Mouse (Mus musculus) kidney, adult 8-10 months (tissue): ENCODE measurements around the gene Ovch2.

ENCODE experiments used
- DNase-seq, 2 experiments: peaks; one replicate each; pipeline ENCODE4 v3.0.0; 2022

Ovch2 gene

DNA sequence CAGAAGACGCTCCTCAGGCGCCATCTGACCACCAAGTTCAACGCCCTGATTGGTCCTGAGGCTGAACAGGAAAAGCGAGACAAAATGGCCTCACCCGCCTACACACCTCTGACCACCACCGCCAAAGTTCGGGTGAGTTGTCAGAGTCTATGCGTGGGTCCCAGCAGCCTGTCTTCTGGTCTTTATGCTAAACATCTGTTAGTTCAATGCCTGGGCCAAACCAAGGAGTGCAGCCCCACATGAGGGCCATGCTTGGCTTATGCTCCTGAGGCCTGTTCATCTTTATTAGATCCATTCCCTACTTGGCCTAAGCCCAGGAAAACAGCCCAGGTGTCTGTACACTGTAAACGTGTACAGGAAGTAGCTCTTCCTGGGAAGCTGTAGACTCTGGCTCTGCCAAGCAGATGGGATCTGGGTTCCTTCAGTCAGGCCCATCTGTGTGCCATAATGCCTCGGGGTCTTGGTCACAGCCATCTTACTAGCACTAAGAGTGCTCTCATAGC is 58.0 kb downstream of the Ovch2 start:
- no peak for DNase-seq

DNA sequence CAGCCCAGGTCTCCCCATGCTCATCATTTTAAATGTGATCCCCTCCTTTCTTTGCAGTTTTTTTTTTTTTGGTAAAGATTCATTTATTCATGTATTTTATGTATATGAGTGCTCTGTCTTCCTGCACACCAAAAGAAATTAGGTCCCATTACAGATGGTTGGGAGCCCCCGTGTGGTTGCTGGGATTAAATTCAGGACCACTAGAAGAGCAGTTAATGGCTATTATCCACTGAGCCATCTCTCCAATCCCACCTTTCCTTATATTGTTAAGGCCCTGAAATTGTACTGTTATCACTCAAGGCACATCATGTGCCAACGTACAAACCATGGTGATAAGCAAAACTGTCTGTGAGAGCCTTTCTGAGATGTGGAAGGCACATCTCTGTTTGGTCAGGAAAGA is 62.3 kb downstream of the Ovch2 start:
- DNase-seq, result no peak

DNA sequence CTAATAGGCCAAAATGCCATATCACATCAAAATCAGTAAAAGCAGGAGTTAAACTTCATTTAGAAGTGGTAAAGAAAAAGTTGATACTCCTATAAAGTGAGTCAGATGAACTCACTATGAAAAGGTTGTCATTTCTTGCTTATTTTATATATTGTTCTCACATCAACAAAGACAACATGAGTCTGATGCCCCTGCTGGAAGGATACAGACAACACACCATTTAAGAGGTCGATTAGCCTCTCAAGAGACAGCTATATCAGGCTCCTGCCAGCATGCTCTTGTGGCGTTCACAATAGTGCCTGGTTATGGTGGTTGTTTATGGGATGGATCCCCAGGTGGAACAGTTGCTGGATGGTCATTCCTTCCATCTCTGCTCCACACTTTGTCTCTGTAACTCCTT is 67.8 kb downstream of the Ovch2 start:
- no peak for DNase-seq
